Mouse (Mus musculus) E14TG2a.4 (cell line): Measurements from ENCODE around the gene Sema6d.

ENCODE experiments used
- H3K27me3 ChIP-seq: 2 replicates; pipeline ENCODE4 v1.6.1; 2014; ENCODE audit warnings: low read length, control low read depth; ENCODE audit not compliant: insufficient read depth
- H3K36me3 ChIP-seq: 2 replicates; pipeline ENCODE4 v1.6.1; 2014; ENCODE audit warnings: low read length, control low read depth; ENCODE audit not compliant: insufficient read depth
- H3K4me1 ChIP-seq: replicated peaks from 2 replicates; pipeline ENCODE4 v1.6.1; 2014; ENCODE audit warnings: low read depth, low read length, control low read depth
- H3K4me3 ChIP-seq: replicated peaks from 2 replicates; pipeline ENCODE4 v1.5.1; 2014; ENCODE audit warnings: mild to moderate bottlenecking, low read length
- H3K9me3 ChIP-seq: 2 replicates; pipeline ENCODE4 v1.6.1; 2014; ENCODE audit warnings: low read length, control low read depth
- CTCF ChIP-seq: conservative IDR thresholded peaks from 2 replicates; pipeline ENCODE4 v1.5.1; 2014; ENCODE audit warnings: low read length
- NANOG ChIP-seq: IDR thresholded peaks from 2 replicates; pipeline ENCODE4 v1.6.1; 2014; ENCODE audit warnings: borderline replicate concordance, low read length, mixed read lengths
- POU5F1 ChIP-seq: IDR thresholded peaks from 2 replicates; pipeline ENCODE4 v1.6.1; 2014; ENCODE audit warnings: low read length, borderline replicate concordance

Sema6d gene

GRCm38 (mm10) chr2:124465004-124465946, 375.5 kb downstream of the Sema6d start:
- H3K27me3 ChIP-seq = no peaks in the 10 kb centered on the region
- H3K9me3 ChIP-seq = no peaks in the 10 kb centered on the region
- H3K4me3 ChIP-seq = no peak overlapping the region

DNA sequence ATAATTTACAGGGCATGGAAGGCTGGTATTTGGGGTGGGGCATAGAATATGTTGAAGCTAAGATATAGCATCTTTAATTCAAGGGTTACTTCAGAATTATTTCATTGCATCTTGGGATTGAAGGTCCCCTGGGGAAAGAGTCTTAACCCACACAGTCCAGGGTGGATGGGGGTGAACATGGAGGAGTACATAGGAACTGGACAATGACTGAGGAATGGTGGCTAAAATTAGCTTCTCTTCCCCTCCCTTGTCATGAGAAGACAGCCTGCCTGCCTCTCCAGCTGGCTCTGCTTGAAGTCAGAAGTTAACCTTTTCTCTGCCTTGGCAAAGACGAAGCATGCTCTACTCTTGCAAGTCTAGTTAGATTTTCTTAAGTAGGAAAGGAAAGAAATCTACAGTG, 377.7 kb downstream of the Sema6d start:
- Histone ChIP-seq H3K4me3 (no peak overlapping the region), H3K9me3 (no peaks in the 10 kb centered on the region; the same call in 1 of the 2 replicates), H3K36me3 (no peaks in the 10 kb centered on the region), H3K27me3 (no peaks in the 10 kb centered on the region; the same call in 1 of the 2 replicates), H3K4me1 (0 out of 2 replicates have a peak, but pooled peaks cover 2% of the 10 kb centered on the region)
- TF ChIP-seq POU5F1 (no peak), NANOG (no peak), CTCF (no peak)

More at GRCm38 (mm10) chr2:124465004-124465946, 375.5 kb downstream of the Sema6d start:
- TF ChIP-seq CTCF = no peak
- peak; percentile 48; the same call in 1 of the 2 replicates for TF ChIP-seq NANOG
- no peak for TF ChIP-seq POU5F1
- H3K36me3 ChIP-seq = no peaks in the 10 kb centered on the region
- 0 out of 2 replicates have a peak, but pooled peaks cover 2% of the 10 kb centered on the region for H3K4me1 ChIP-seq

DNA sequence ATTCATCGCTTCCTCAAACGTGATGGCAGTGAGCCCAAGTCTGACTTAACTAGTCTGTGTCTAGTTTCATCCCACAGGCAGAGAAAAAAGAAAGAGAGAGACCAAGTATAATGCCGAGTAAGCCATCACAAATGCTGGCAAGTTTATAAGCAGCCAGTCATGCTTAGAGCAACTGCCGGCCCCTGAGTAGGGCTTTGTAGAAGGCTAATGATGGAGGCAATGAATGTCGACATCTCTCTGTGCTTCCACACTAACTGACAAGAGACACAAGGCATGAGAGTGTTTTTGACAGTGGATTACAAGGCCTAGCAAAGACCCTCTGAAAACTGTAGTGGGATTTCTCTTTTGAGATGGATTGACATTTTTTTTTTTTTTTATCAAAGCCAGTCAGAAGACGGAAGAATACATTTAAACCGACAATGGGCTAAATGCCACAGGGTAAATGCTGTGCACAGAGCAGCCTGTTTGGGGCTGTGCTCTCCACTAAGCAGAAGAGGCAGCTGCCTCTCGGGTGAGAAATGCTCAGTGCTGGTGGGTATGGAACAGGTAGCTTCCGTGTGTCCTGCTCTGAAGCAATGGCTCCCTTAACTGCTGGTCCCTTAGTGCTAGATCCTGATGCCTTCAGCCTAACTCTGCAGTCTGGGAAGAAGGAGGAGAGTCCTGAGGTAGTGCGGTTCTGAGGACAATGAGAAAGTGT, 380.7 kb downstream of the Sema6d start:
- no peaks in the 10 kb centered on the region for H3K36me3 ChIP-seq
- no peaks in the 10 kb centered on the region for H3K4me1 ChIP-seq
- H3K9me3 ChIP-seq = no peaks in the 10 kb centered on the region; the same call in 1 of the 2 replicates
- H3K27me3 ChIP-seq = no peaks in the 10 kb centered on the region; the same call in 1 of the 2 replicates
- no peak overlapping the region for H3K4me3 ChIP-seq
- TF ChIP-seq CTCF (no peak), NANOG (no peak), POU5F1 (no peak)

- no peaks in the 10 kb centered on the region; the same call in 1 of the 2 replicates for H3K27me3 ChIP-seq
- no peaks in the 10 kb centered on the region for H3K4me1 ChIP-seq
- no peaks in the 10 kb centered on the region for H3K36me3 ChIP-seq
- no peak overlapping the region for H3K4me3 ChIP-seq
- no peak for TF ChIP-seq POU5F1
- no peak for TF ChIP-seq CTCF
- no peak for TF ChIP-seq NANOG
- H3K9me3 ChIP-seq = no peaks in the 10 kb centered on the region; the same call in 1 of the 2 replicates
Observed at GRCm38 (mm10) chr2:124472674-124473507, 383.1 kb downstream of the Sema6d start.

GRCm38 (mm10) chr2:124477904-124478303, 388.1 kb downstream of the Sema6d start:
- no peak for TF ChIP-seq POU5F1
- no peak for TF ChIP-seq CTCF
- no peak for TF ChIP-seq NANOG
- Histone ChIP-seq H3K9me3 (no peaks in the 10 kb centered on the region), H3K36me3 (no peaks in the 10 kb centered on the region), H3K4me3 (no peak overlapping the region), H3K4me1 (no peaks in the 10 kb centered on the region), H3K27me3 (no peaks in the 10 kb centered on the region)

DNA sequence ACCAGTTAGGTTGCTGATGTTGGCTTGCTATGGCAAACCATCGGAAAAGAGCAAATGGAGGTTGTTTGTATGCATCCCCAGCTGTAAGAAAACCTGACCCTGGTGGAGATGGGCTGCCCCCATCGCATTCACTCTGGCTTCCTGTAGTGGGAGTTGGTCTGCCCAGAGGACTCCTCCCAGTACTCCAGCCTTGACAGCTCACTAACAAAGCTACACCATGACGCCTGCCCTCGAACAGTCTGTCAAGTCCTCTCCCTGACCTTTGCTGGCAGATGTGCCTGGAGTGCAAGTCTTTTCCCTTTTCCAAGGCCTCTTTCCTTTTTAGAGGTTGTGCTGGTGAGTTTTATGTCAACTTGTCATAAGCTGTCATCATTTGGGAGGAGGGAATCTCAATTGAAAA, 388.8 kb downstream of the Sema6d start:
- Histone ChIP-seq H3K36me3 (no peaks in the 10 kb centered on the region), H3K4me1 (no peaks in the 10 kb centered on the region), H3K27me3 (no peaks in the 10 kb centered on the region), H3K4me3 (no peak overlapping the region), H3K9me3 (no peaks in the 10 kb centered on the region)
- TF ChIP-seq NANOG (no peak), POU5F1 (no peak), CTCF (no peak)

- Histone ChIP-seq H3K27me3 (no peaks in the 10 kb centered on the region), H3K36me3 (no peaks in the 10 kb centered on the region), H3K4me3 (no peak overlapping the region), H3K9me3 (no peaks in the 10 kb centered on the region), H3K4me1 (no peaks in the 10 kb centered on the region)
- no peak for TF ChIP-seq CTCF
Observed at GRCm38 (mm10) chr2:124485761-124486160, 396.0 kb downstream of the Sema6d start.
